Mouse (Mus musculus): ENCODE measurements around the gene 1810055G02Rik.

The 1810055G02Rik gene

GRCm38 (mm10) chr19:3695471-3695870 is 12.6 kb upstream of the 1810055G02Rik start:
- DNase-seq = no peak

GRCm38 (mm10) chr19:3695976-3696375 is 12.1 kb upstream of the 1810055G02Rik start:
- no peak for DNase-seq

GRCm38 (mm10) chr19:3698035-3698434 is 10.1 kb upstream of the 1810055G02Rik start:
- DNase-seq = no peak

GRCm38 (mm10) chr19:3699508-3700438 is 8.3 kb upstream of the 1810055G02Rik start:
- DNase-seq = peak; percentile 77

GRCm38 (mm10) chr19:3702460-3702859 is 5.6 kb upstream of the 1810055G02Rik start:
- no peak for DNase-seq

- no peak for DNase-seq
These were observed 1.8 kb upstream of the 1810055G02Rik start for GRCm38 (mm10) chr19:3706258-3706657.

- DNase-seq = no peak
These were observed 540 bp upstream of the 1810055G02Rik start for GRCm38 (mm10) chr19:3707553-3707952.

GRCm38 (mm10) chr19:3709013-3709787 is 1.1 kb downstream of the 1810055G02Rik start:
- no peak for DNase-seq

GRCm38 (mm10) chr19:3710436-3710835 is 2.3 kb downstream of the 1810055G02Rik start:
- DNase-seq = no peak

GRCm38 (mm10) chr19:3714381-3714780 is 6.3 kb downstream of the 1810055G02Rik start:
- no peak for DNase-seq

- DNase-seq = peak; percentile 58
These were observed 10.6 kb downstream of the 1810055G02Rik start for GRCm38 (mm10) chr19:3718481-3719361.

- DNase-seq = peak; percentile 66
These were observed 11.3 kb downstream of the 1810055G02Rik start for GRCm38 (mm10) chr19:3719362-3719891.

- no peak for DNase-seq
These were observed 15.1 kb downstream of the 1810055G02Rik start for GRCm38 (mm10) chr19:3723170-3723569.

GRCm38 (mm10) chr19:3723904-3724303 is 15.8 kb downstream of the 1810055G02Rik start:
- peak; percentile 64 for DNase-seq

- peak; percentile 56 for DNase-seq
These were observed 16.7 kb downstream of the 1810055G02Rik start for GRCm38 (mm10) chr19:3724779-3725178.

- DNase-seq = no peak
These were observed 20.8 kb downstream of the 1810055G02Rik start for GRCm38 (mm10) chr19:3728901-3729300.

- no peak for DNase-seq
These were observed 22.9 kb downstream of the 1810055G02Rik start for GRCm38 (mm10) chr19:3730781-3731646.

- no peak for DNase-seq
These were observed 27.9 kb downstream of the 1810055G02Rik start for GRCm38 (mm10) chr19:3736001-3736400.

- no peak for DNase-seq
These were observed 31.6 kb downstream of the 1810055G02Rik start for GRCm38 (mm10) chr19:3739650-3740049.

- no peak for DNase-seq
These were observed 34.6 kb downstream of the 1810055G02Rik start for GRCm38 (mm10) chr19:3742716-3743115.

GRCm38 (mm10) chr19:3743362-3743761 is 35.3 kb downstream of the 1810055G02Rik start:
- no peak for DNase-seq

Data from liver (tissue).